20 mouse cellular contexts compared by ENCODE assay signal in the genomic region with DNA sequence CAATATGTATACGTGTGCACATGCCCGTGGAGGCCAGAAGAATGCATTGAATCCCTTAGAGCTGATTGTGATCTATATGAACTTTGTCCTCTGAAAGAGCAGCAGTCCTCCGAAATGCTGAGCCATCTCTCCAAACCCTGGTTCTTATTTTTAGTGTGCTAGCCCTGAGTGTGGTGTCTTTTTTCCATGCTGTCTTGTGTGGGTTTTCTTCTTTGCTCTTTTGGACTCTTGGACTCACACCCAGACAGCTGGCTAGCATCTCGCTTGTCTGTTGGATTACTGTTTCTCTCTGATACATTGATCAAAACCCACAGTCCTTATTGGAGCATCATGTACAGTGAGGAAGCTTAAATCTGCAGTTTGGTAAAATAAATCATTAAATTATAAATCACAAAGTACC. TPM values are rescaled to one million over a fixed set of nuclear protein-coding genes. Genes with fewer than 3 reads are reported as not detected.
DNase-seq lines count a peak whose midpoint lies in the region; ATAC-seq lines count a peak whose summit lies in the region.
"Had no signal": no experiment of that assay in that cellular context is flagged by ENCODE, and none has a peak within 500 bp of the region (broad histone marks: within the 10 kb centered on the region; RNA-seq: fewer than 3 reads in every experiment).

No protein-coding gene starts in this region.

- no peaks in the 10 kb centered on the region for H3K9me3 ChIP-seq in heart, embryonic 12.5 days (replicated peaks)
- no peaks in the 10 kb centered on the region for H3K9me3 ChIP-seq in kidney, embryonic 14.5 days (ENCODE audit: control insufficient read depth, low read length)
- no peaks in the 10 kb centered on the region for H3K9me3 ChIP-seq in liver, embryonic 15.5 days (replicated peaks)
- H3K9me3 ChIP-seq in neural tube, embryonic 15.5 days (replicated peaks), result no peaks in the 10 kb centered on the region
- H3K9me3 ChIP-seq: forebrain, embryonic 12.5 days; hindbrain, embryonic 10.5 days; limb, embryonic 10.5 days; midbrain, embryonic 13.5 days had no signal

- H3K4me3 ChIP-seq in heart, embryonic 12.5 days, result 0 out of 2 replicates have a peak overlapping the region, but pooled peaks have one; percentile 10
- H3K4me3 ChIP-seq in kidney, embryonic 14.5 days (ENCODE audit: low read length), result no peak overlapping the region
- no peak overlapping the region for H3K4me3 ChIP-seq in liver, embryonic 15.5 days (replicated peaks)
- H3K4me3 ChIP-seq in neural tube, embryonic 15.5 days (replicated peaks), result no peak overlapping the region
- H3K4me3 ChIP-seq: forebrain, embryonic 12.5 days; hindbrain, embryonic 10.5 days; left cerebral cortex, adult 2 months; limb, embryonic 10.5 days; midbrain, embryonic 13.5 days had no signal

- ATAC-seq in heart, embryonic 12.5 days (ENCODE audit: insufficient number of reproducible peaks, low FRiP score), result no peak
- no peak for ATAC-seq in kidney, embryonic 14.5 days (ENCODE audit: low FRiP score, low TSS enrichment)
- ATAC-seq in liver, embryonic 15.5 days (ENCODE audit: insufficient read depth), result no peak
- no peak for ATAC-seq in neural tube, embryonic 15.5 days (ENCODE audit: low FRiP score)
- ATAC-seq: midbrain, embryonic 13.5 days had no signal

- peaks cover 30% of the 10 kb centered on the region for H3K4me1 ChIP-seq in heart, embryonic 12.5 days (replicated peaks)
- H3K4me1 ChIP-seq in kidney, embryonic 14.5 days (ENCODE audit: control insufficient read depth, insufficient read depth, low read length), result peaks cover 17% of the 10 kb centered on the region
- H3K4me1 ChIP-seq in liver, embryonic 15.5 days (replicated peaks), result peaks cover 33% of the 10 kb centered on the region
- H3K4me1 ChIP-seq in neural tube, embryonic 15.5 days, result peaks cover 32% of the 10 kb centered on the region

- H3K27ac ChIP-seq in heart, embryonic 12.5 days (ENCODE audit: poor library complexity, severe bottlenecking), result peak overlapping the region; percentile 43
- H3K27ac ChIP-seq in kidney, embryonic 14.5 days (ENCODE audit: low read depth, low read length), result no peak overlapping the region
- H3K27ac ChIP-seq in liver, embryonic 15.5 days (replicated peaks), result no peak overlapping the region
- no peak overlapping the region for H3K27ac ChIP-seq in neural tube, embryonic 15.5 days (replicated peaks)
- H3K27ac ChIP-seq: forebrain, embryonic 12.5 days; hindbrain, embryonic 10.5 days; left cerebral cortex, adult 2 months; limb, embryonic 10.5 days; midbrain, embryonic 13.5 days had no signal

- 60% methylated on average over 4 of the region's 4 CpGs for WGBS in heart, embryonic 12.5 days
- WGBS in kidney, embryonic 14.5 days, result 77% methylated on average over 4 of the region's 4 CpGs
- 61% methylated on average over 4 of the region's 4 CpGs for WGBS in liver, embryonic 15.5 days (ENCODE audit: insufficient replicate concordance)
- 87% methylated on average over 4 of the region's 4 CpGs for WGBS in neural tube, embryonic 15.5 days

- H3K9ac ChIP-seq in heart, embryonic 12.5 days, result no peak overlapping the region
- H3K9ac ChIP-seq in kidney, embryonic 14.5 days (ENCODE audit: low read depth, low read length), result no peak overlapping the region
- H3K9ac ChIP-seq in liver, embryonic 15.5 days, result no peak overlapping the region
- H3K9ac ChIP-seq in neural tube, embryonic 15.5 days (replicated peaks), result no peak overlapping the region
- H3K9ac ChIP-seq: forebrain, embryonic 12.5 days; midbrain, embryonic 13.5 days had no signal

- DNase-seq in heart, postnatal 10 days, result no peak
- peak; percentile 49 for DNase-seq in kidney, adult 11 months
- no peak for DNase-seq in liver
- DNase-seq in left cerebral cortex, adult 11 months (ENCODE audit: low spot score), result no peak
- DNase-seq: cerebellum, adult 8-10 months; gastrocnemius, postnatal 14 days; lung, postnatal 10 days; right cerebral cortex, postnatal 14 days; spleen, adult 18-20 months; thymus, postnatal 25 days had no signal

- peaks cover 34% of the 10 kb centered on the region for H3K36me3 ChIP-seq in heart, embryonic 12.5 days
- H3K36me3 ChIP-seq in kidney, embryonic 14.5 days (ENCODE audit: control insufficient read depth, insufficient read depth, low read length), result peaks cover 31% of the 10 kb centered on the region
- peaks cover 40% of the 10 kb centered on the region for H3K36me3 ChIP-seq in liver, embryonic 15.5 days (replicated peaks)
- peaks cover 30% of the 10 kb centered on the region for H3K36me3 ChIP-seq in neural tube, embryonic 15.5 days

- H3K4me2 ChIP-seq in heart, embryonic 12.5 days, result peak overlapping the region; percentile 47
- H3K4me2 ChIP-seq in kidney, embryonic 14.5 days (replicated peaks; ENCODE audit: low read depth, low read length), result no peak overlapping the region
- peak overlapping the region; percentile 20; the same call in 1 of the 2 replicates for H3K4me2 ChIP-seq in liver, embryonic 15.5 days
- peak overlapping the region; percentile 2; the same call in 1 of the 2 replicates for H3K4me2 ChIP-seq in neural tube, embryonic 15.5 days
- H3K4me2 ChIP-seq: forebrain, embryonic 12.5 days; midbrain, embryonic 13.5 days had no signal

- intact Hi-C loops in heart, postnatal 10 days (cut with DNase I), result no loop called here

- no peaks in the 10 kb centered on the region for H3K27me3 ChIP-seq in heart, embryonic 12.5 days (replicated peaks)
- H3K27me3 ChIP-seq in kidney, embryonic 14.5 days (ENCODE audit: control insufficient read depth, insufficient read depth, low read length), result no peaks in the 10 kb centered on the region
- H3K27me3 ChIP-seq in liver, embryonic 15.5 days, result no peaks in the 10 kb centered on the region
- H3K27me3 ChIP-seq in neural tube, embryonic 15.5 days (replicated peaks), result no peaks in the 10 kb centered on the region
- H3K27me3 ChIP-seq: CH12.LX; forebrain, embryonic 12.5 days; midbrain, embryonic 13.5 days had no signal

RNA-seq across cellular contexts. Expression of a gene that starts 2.9 kb away (rescaled TPM):
- polyA plus RNA-seq in heart, embryonic 12.5 days (2016; fragmentation: Nextera tagmentation; extraction: Ambion mirVana), result 67.2 and 70.9 TPM in 2 replicates
- 10 to 100 TPM; 29.4 to 35.3 TPM for total RNA-seq in heart, postnatal 10 days (2021)
- polyA plus RNA-seq in kidney, embryonic 14.5 days (2014; fragmentation: Nextera tagmentation; extraction: Ambion mirVana), result 57.5 and 75.3 TPM in 2 replicates
- polyA plus RNA-seq in liver, embryonic 15.5 days (2015; fragmentation: Nextera tagmentation; extraction: Ambion mirVana), result 18.4 and 19.9 TPM in 2 replicates
- 78.8 and 80.1 TPM in 2 replicates for polyA plus RNA-seq in neural tube, embryonic 15.5 days (2015; fragmentation: Nextera tagmentation; extraction: Ambion mirVana)
